Mouse (Mus musculus) hindbrain, embryonic 16.5 days (tissue): ENCODE results near the gene Sptbn4. TPM values are rescaled to one million over a fixed set of nuclear protein-coding genes. Genes with fewer than 3 reads are reported as not detected.
A peak's percentile ranks its signal among the peaks of the same experiment; 100 is the strongest.

Experiments used
- ATAC-seq: fragments of 200-750 bp; cut with Nextera tagmentation; 2 replicates; pipeline ENCODE4 v1.8.0; 2017; ENCODE audit warnings: moderate TSS enrichment, moderate library complexity
- H3K27ac ChIP-seq: fragments of 300-500 bp; sonication (generic); 2 replicates; pipeline ENCODE4 v1.5.1; 2014; ENCODE audit warnings: low read depth, mild to moderate bottlenecking, control low read depth, low read length, moderate library complexity
- H3K27me3 ChIP-seq: fragments of 300-500 bp; sonication (generic); replicated peaks from 2 replicates; pipeline ENCODE4 v1.6.1; 2014; ENCODE audit warnings: low read length; ENCODE audit not compliant: control insufficient read depth, insufficient read depth
- H3K36me3 ChIP-seq: fragments of 300-500 bp; sonication (generic); 2 replicates; pipeline ENCODE4 v1.6.1; 2014; ENCODE audit warnings: mild to moderate bottlenecking, low read length, moderate library complexity, mixed read lengths; ENCODE audit not compliant: control insufficient read depth, insufficient read depth
- H3K4me1 ChIP-seq: fragments of 300-500 bp; sonication (generic); 2 replicates; pipeline ENCODE4 v1.6.1; 2014; ENCODE audit warnings: low read depth, low read length; ENCODE audit not compliant: control insufficient read depth, insufficient read depth
- H3K4me2 ChIP-seq: fragments of 300-500 bp; sonication (generic); 2 replicates; pipeline ENCODE4 v1.6.1; 2014; ENCODE audit warnings: mild to moderate bottlenecking, low read length, control low read depth, moderate library complexity
- H3K4me3 ChIP-seq: fragments of 300-500 bp; sonication (generic); 2 replicates; pipeline ENCODE4 v1.5.1; 2014; ENCODE audit warnings: mild to moderate bottlenecking, low read length, control low read depth, moderate library complexity
- H3K9ac ChIP-seq: fragments of 300-500 bp; sonication (generic); 2 replicates; pipeline ENCODE4 v1.6.1; 2014; ENCODE audit warnings: low read depth, mild to moderate bottlenecking, control low read depth, low read length, moderate library complexity
- H3K9me3 ChIP-seq: fragments of 300-500 bp; sonication (generic); 2 replicates; pipeline ENCODE4 v1.6.1; 2014; ENCODE audit warnings: mild to moderate bottlenecking, low read length, moderate library complexity; ENCODE audit not compliant: control insufficient read depth
- WGBS: fragments of 180-500 bp; shearing (Covaris S2); extraction: QIAGEN DNeasy Blood & Tissue Kit; methylation state at CpG from one replicate; pipeline ENCODE4 v1.1.7; 2014; 5-methylcytosine and 5-hydroxymethylcytosine counted together
- polyA plus RNA-seq: library from polyadenylated mRNA; unstranded; fragments of >200 nt; fragmentation: Nextera tagmentation; extraction: Ambion mirVana; gene quantifications from 2 replicates; pipeline ENCODE4 v1.2.1, GENCODE M21; 2015

Sptbn4 gene
- polyA plus RNA-seq, 1 experiment from 2014 or later: 3.1 TPM

DNA sequence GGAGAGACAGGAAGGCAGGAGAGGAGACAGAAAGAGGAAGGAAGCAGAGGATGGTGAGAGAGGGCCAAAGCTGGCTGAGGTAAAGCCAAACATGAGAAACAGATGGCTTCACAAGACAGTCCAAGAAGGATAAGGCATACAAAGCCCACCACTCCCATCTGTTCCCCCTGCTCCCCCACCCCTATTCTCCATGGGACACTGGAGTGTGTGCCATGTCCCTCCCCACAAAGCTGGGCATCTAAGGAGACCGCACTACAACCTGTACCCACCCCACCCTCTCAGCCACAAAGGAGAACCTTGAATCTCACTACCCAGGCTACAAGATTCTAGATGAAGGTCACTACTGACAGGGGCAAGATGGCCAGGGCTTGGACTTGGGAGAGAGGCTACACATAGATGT, 20.1 kb downstream of the Sptbn4 start:
- Histone ChIP-seq H3K4me3 (no peak overlapping the region), H3K27ac (no peak overlapping the region), H3K36me3 (peaks cover 35% of the 10 kb centered on the region), H3K4me1 (no peaks in the 10 kb centered on the region), H3K4me2 (no peak overlapping the region), H3K9me3 (peaks cover 4% of the 10 kb centered on the region), H3K9ac (no peak overlapping the region), H3K27me3 (no peaks in the 10 kb centered on the region)
- peak; percentile 45; the same call in 1 of the 2 replicates for ATAC-seq
- WGBS: 83% methylated on average over 1 of the region's 1 CpGs

DNA sequence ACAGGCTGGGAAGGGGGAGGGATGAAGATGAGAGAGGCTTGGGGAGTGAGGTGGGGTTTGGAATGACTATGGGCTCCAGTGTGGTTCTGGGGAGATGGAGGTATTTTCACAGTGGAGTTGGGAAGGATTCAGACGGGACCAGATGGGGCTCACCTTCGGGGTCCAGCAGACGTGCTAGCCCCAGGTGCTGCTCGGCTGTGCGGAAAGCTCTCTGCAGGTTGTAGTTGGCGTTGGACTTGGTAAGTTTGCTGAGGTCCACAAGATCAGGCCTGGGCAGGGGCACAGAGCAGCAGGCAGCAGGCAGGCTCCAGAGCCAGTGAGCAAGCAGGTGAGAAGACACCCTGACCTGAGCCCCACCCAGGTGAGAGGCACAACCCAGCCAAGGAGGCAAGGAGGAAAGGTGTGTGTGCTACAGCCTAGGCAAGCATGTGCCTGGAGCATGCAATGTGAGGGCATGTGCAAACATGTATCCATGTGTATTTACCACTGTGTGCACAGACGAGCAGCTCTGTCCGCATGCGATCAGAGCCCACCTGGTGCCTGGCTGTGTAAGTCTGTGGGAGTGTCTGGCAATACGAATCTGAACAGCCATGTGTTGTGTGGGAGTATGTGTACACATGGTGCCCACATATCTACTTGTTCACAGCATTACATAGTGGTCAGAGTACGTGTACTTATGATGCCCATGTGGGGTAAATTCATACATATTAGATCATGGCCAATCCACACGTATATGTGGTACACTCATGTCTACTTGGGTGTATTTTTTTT, 23.7 kb downstream of the Sptbn4 start:
- Histone ChIP-seq H3K9me3 (peaks cover 3% of the 10 kb centered on the region; the same call in 1 of the 2 replicates), H3K4me1 (no peaks in the 10 kb centered on the region), H3K9ac (no peak overlapping the region), H3K27ac (no peak overlapping the region), H3K36me3 (peaks cover 31% of the 10 kb centered on the region), H3K4me2 (no peak overlapping the region), H3K27me3 (no peaks in the 10 kb centered on the region), H3K4me3 (no peak overlapping the region)
- WGBS: 89% methylated on average over 12 of the region's 12 CpGs
- ATAC-seq: no peak

- H3K27ac ChIP-seq: no peak overlapping the region
- H3K36me3 ChIP-seq: peaks cover 15% of the 10 kb centered on the region
- no peaks in the 10 kb centered on the region for H3K4me1 ChIP-seq
- 82% methylated on average over 3 of the region's 3 CpGs for WGBS
- H3K9me3 ChIP-seq: peaks cover 3% of the 10 kb centered on the region; the same call in 1 of the 2 replicates
- no peak overlapping the region for H3K9ac ChIP-seq
- H3K27me3 ChIP-seq: 0 out of 2 replicates have a peak, but pooled peaks cover 3% of the 10 kb centered on the region
- H3K4me3 ChIP-seq: no peak overlapping the region
- no peak for ATAC-seq
- no peak overlapping the region for H3K4me2 ChIP-seq
These were observed 28.4 kb downstream of the Sptbn4 start for GRCm38 (mm10) chr7:27419101-27419500.

DNA sequence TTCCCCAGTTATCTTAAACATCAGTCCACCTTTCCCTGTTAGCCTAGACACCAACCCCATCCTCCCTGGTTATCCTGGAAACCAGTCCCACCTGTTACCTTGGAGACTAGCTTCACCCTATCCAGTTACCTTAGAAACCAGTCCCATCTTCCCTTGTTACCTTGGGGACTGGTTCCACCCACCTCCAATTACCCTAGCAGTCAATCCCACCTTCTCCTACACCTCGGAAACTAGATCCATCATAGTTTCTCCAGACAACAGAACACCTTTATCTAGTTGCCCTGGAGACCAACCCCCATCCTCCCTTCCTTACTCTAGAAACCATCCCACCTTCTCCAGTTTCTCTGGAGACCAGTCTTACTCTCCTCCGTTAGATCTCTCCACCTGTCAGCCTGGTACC, 30.3 kb downstream of the Sptbn4 start:
- no peak overlapping the region for H3K27ac ChIP-seq
- H3K9ac ChIP-seq: no peak overlapping the region
- peaks cover 11% of the 10 kb centered on the region for H3K36me3 ChIP-seq
- WGBS: 89% methylated on average over 2 of the region's 2 CpGs
- no peak for ATAC-seq
- H3K27me3 ChIP-seq: 0 out of 2 replicates have a peak, but pooled peaks cover 3% of the 10 kb centered on the region
- H3K4me2 ChIP-seq: no peak overlapping the region
- no peaks in the 10 kb centered on the region for H3K4me1 ChIP-seq
- no peaks in the 10 kb centered on the region; the same call in 1 of the 2 replicates for H3K9me3 ChIP-seq
- no peak overlapping the region for H3K4me3 ChIP-seq

DNA sequence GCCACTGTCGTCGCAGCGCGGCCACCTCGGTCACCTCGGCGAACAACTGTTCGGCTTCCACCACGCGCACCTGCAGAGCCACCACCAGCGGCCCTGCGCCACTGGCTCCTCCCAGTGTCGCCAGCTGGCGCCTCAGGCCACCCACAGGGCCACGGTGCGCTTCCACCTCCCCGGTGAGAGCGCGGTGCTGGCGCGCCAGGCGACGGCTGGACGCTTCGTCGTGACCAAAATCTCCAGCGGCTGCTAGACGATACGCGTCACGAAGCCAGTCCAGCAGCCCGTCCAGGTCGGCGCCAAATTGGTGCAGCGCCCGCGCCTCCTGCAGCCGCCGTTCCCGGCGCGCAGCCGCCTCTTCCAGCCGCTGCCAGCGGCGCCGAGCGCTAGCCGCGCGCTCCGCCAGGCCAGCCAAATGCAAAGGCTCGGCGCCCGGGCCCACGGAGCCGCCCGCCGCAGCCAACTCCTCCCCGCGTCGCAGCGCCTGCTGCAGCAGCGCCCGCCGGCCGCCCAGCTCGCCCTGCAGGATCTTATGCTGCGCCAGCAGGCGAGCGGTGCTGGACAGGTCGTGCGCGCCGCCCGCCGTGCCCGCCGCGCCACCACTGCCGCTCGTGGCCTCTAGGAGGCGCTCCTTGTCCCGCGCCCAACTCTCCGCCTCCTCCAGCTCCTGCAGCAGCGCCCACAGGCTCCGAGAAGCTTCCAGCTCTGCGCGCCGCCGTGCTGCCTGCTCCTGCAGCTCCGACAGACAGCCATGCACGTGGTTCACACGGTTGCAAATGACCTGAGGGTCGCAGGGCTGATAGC, 38.9 kb downstream of the Sptbn4 start:
- Histone ChIP-seq H3K4me2 (peak overlapping the region; percentile 54), H3K27me3 (peaks cover 59% of the 10 kb centered on the region), H3K9ac (peak overlapping the region; percentile 52; the same call in 1 of the 2 replicates), H3K27ac (no peak overlapping the region), H3K4me1 (peaks cover 3% of the 10 kb centered on the region; the same call in 1 of the 2 replicates), H3K36me3 (peaks cover 7% of the 10 kb centered on the region; the same call in 1 of the 2 replicates), H3K4me3 (peak overlapping the region; percentile 39), H3K9me3 (no peaks in the 10 kb centered on the region; the same call in 1 of the 2 replicates)
- ATAC-seq: peak; percentile 74
- 1% methylated on average over 80 of the region's 96 CpGs for WGBS

GRCm38 (mm10) chr7:27407816-27408215, 39.7 kb downstream of the Sptbn4 start:
- Histone ChIP-seq H3K4me2 (no peak overlapping the region), H3K36me3 (peaks cover 7% of the 10 kb centered on the region; the same call in 1 of the 2 replicates), H3K27ac (no peak overlapping the region), H3K9me3 (no peaks in the 10 kb centered on the region; the same call in 1 of the 2 replicates), H3K4me1 (peaks cover 3% of the 10 kb centered on the region; the same call in 1 of the 2 replicates), H3K9ac (no peak overlapping the region), H3K27me3 (peaks cover 65% of the 10 kb centered on the region), H3K4me3 (no peak overlapping the region)
- 58% methylated on average over 8 of the region's 8 CpGs for WGBS
- ATAC-seq: no peak

- peaks cover 68% of the 10 kb centered on the region for H3K27me3 ChIP-seq
- H3K9me3 ChIP-seq: no peaks in the 10 kb centered on the region; the same call in 1 of the 2 replicates
- peaks cover 4% of the 10 kb centered on the region; the same call in 1 of the 2 replicates for H3K36me3 ChIP-seq
- no peak overlapping the region for H3K27ac ChIP-seq
- ATAC-seq: no peak
- 87% methylated on average over 7 of the region's 7 CpGs for WGBS
- no peak overlapping the region for H3K9ac ChIP-seq
- peaks cover 3% of the 10 kb centered on the region; the same call in 1 of the 2 replicates for H3K4me1 ChIP-seq
- no peak overlapping the region for H3K4me3 ChIP-seq
- H3K4me2 ChIP-seq: no peak overlapping the region
These were observed 41.0 kb downstream of the Sptbn4 start for GRCm38 (mm10) chr7:27406481-27406880.

- 0 out of 2 replicates have a peak, but pooled peaks have one; percentile 19 for ATAC-seq
- Histone ChIP-seq H3K4me2 (peak overlapping the region; percentile 16; the same call in 1 of the 2 replicates), H3K4me1 (peaks cover 3% of the 10 kb centered on the region; the same call in 1 of the 2 replicates), H3K9me3 (no peaks in the 10 kb centered on the region; the same call in 1 of the 2 replicates), H3K27me3 (peaks cover 59% of the 10 kb centered on the region), H3K27ac (no peak overlapping the region), H3K4me3 (0 out of 2 replicates have a peak overlapping the region, but pooled peaks have one; percentile 3), H3K9ac (no peak overlapping the region), H3K36me3 (peaks cover 10% of the 10 kb centered on the region; the same call in 1 of the 2 replicates)
- WGBS: 10% methylated on average over 81 of the region's 81 CpGs
These were observed 43.1 kb downstream of the Sptbn4 start for GRCm38 (mm10) chr7:27404203-27404942.
